Mouse (Mus musculus): ENCODE results near the gene Zfp775. TPM values are rescaled to one million over a fixed set of nuclear protein-coding genes. Genes with fewer than 3 reads are reported as not detected.

The Zfp775 gene
- 1 to 10 TPM; 5.0 to 6.3 TPM for polyA plus RNA-seq (2017; shearing (Covaris generic))

DNA sequence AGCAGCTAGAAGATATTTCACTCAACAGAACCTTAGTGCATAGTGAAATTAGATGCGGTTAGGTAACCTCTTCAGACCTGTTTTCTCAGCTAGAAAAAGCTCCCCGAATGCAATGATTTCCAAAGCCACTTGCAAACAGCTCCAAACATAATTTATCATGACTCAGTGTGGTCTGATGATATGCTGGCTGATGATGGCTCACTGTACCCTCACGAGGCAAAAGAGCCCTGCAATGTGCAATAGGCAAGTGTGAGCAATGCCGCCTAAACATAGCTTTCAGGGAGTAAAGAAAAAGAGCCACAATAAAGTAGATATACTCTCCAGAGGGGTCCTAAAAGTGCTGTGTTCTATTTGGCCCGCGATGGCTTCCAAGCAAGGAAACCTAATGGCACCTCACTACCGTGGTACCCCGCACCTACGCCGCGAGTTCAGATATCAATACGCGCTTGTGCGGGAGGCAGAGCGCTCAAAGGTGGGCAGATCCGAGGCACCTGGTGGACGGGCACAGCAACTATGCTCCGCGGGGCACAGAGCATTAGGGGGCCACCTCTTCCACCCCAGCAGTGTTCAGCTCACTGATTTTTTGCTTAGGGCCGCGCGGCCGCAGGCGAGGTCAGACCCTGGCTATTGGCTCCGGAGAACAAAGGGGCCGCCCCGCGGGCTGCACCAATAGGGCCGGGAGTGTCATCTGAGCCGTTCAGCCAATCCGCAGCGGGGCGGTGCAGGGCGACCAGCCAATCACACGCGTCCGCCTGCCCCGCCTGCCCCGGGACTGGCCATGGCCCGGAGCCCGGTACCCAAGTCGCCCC lies at the start of gene Zfp775:
TSS of gene Zfp775 (plus strand) at position 793 of the 809 bp plus-strand sequence.

GRCm38 (mm10) chr6:48554280-48555103 lies 47.4 kb upstream of the Zfp775 start, which contains the start of gene Lrrc61:
Gene Lrrc61 (plus strand): TSS chr6:48554796.

DNA sequence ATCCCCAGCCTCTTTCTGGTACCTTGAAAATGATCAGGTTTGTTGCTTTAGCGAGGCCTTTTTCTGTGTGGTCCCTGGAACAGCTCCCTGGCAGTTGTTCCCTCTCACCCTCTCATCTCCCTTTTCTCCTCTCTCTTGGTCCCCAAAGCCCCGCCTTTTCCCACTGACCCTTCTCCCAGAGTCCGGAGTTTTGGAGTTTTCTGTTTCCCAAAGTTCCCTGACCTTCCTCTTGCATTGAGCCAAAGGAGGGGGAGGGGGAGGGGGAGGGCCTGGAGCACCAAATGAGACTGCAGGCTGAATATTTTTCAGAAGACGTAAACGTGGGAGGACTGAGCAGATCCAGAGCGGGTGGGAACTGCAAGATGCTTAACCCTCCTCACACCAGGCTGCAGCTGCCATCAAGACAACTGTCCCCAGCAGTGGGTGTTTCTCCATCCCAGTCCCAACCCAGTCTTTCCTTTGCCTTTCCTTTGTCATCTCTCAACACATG lies 29.2 kb upstream of the Zfp775 start, which contains the start of gene Rarres2:
TSS of gene Rarres2 (minus strand) at position 218 of the 490 bp plus-strand sequence.

GRCm38 (mm10) chr6:48589194-48589750 lies 12.6 kb upstream of the Zfp775 start, which contains the start of gene Gm45021:
Gene Gm45021 (plus strand): TSS chr6:48589610.

GRCm38 (mm10) chr6:48593158-48594042 lies 8.5 kb upstream of the Zfp775 start, which contains the start of the genes Repin1 and Gm44965:
Gene Repin1 (plus strand): TSS chr6:48593883.
Gene Gm44965 (plus strand): TSS chr6:48593941.

GRCm38 (mm10) chr6:48626464-48626863 lies 24.6 kb downstream of the Zfp775 start, which contains the start of gene AI854703:
Gene AI854703 (plus strand): TSS chr6:48626764.

GRCm38 (mm10) chr6:48646995-48647394 lies 45.1 kb downstream of the Zfp775 start, which contains the start of gene Gimap8:
Gene Gimap8 (plus strand): TSS chr6:48647234.

Other genes starting within 250 kb of the Zfp775 start
- gene Krba1, start 206.5 kb upstream of the Zfp775 start, polyA plus RNA-seq (2017; shearing (Covaris generic)): 10 to 100 TPM; 15.5 to 18.2 TPM
- 10 to 100 TPM; 22.8 to 30.4 TPM for gene Zfp467, start 156.2 kb upstream of the Zfp775 start, polyA plus RNA-seq (2017; shearing (Covaris generic))
- gene Sspo, start 153.8 kb upstream of the Zfp775 start, polyA plus RNA-seq (2017; shearing (Covaris generic)): under 1 TPM; 0.14 TPM
- under 1 TPM in 1 of 2 experiments, not detected in 1; 0.48 TPM for gene Atp6v0e2, start 64.4 kb upstream of the Zfp775 start, polyA plus RNA-seq (2017; shearing (Covaris generic))
- 10 to 100 TPM; 25.9 to 45.8 TPM for gene Lrrc61, start 47.3 kb upstream of the Zfp775 start, polyA plus RNA-seq (2017; shearing (Covaris generic))
- gene Rarres2, start 29.3 kb upstream of the Zfp775 start, polyA plus RNA-seq (2017; shearing (Covaris generic)): not detected
- under 1 TPM in 1 of 2 experiments, not detected in 1; 0.66 TPM for gene Gm45021, start 12.5 kb upstream of the Zfp775 start, polyA plus RNA-seq (2017; shearing (Covaris generic))
- gene Repin1, start 8.2 kb upstream of the Zfp775 start, polyA plus RNA-seq (2017; shearing (Covaris generic)): 1 to 10 TPM; 3.7 to 3.9 TPM
- not detected for gene Gm44965, start 8.1 kb upstream of the Zfp775 start, polyA plus RNA-seq (2017; shearing (Covaris generic))
- 1 to 10 TPM; 1.9 to 3.2 TPM for gene AI854703, start 24.7 kb downstream of the Zfp775 start, polyA plus RNA-seq (2017; shearing (Covaris generic))
- gene Gimap8, start 45.2 kb downstream of the Zfp775 start, polyA plus RNA-seq (2017; shearing (Covaris generic)): 100 to 1,000 TPM in 1 of 2 experiments, 10 to 100 TPM in 1; 70.0 to 140 TPM
- 100 to 1,000 TPM; 214 to 248 TPM for gene Gimap9, start 74.1 kb downstream of the Zfp775 start, polyA plus RNA-seq (2017; shearing (Covaris generic))
- gene Gimap4, start 82.5 kb downstream of the Zfp775 start, polyA plus RNA-seq (2017; shearing (Covaris generic)): 1,000 to 10,000 TPM; 1,333 to 1,797 TPM
- gene Gimap6, start 106.2 kb downstream of the Zfp775 start, polyA plus RNA-seq (2017; shearing (Covaris generic)): 100 to 1,000 TPM; 817 to 869 TPM
- 10 to 100 TPM; 17.3 to 28.7 TPM for gene Gm28053, start 116.5 kb downstream of the Zfp775 start, polyA plus RNA-seq (2017; shearing (Covaris generic))
- 100 to 1,000 TPM; 203 to 540 TPM for gene Gimap7, start 116.6 kb downstream of the Zfp775 start, polyA plus RNA-seq (2017; shearing (Covaris generic))
- 100 to 1,000 TPM; 503 to 521 TPM for gene Gimap1, start 137.0 kb downstream of the Zfp775 start, polyA plus RNA-seq (2017; shearing (Covaris generic))
- gene Gimap5, start 144.1 kb downstream of the Zfp775 start, polyA plus RNA-seq (2017; shearing (Covaris generic)): 100 to 1,000 TPM; 206 to 224 TPM
- 1,000 to 10,000 TPM; 1,187 to 1,607 TPM for gene Gimap3, start 168.8 kb downstream of the Zfp775 start, polyA plus RNA-seq (2017; shearing (Covaris generic))
- gene Tmem176a, start 238.9 kb downstream of the Zfp775 start, polyA plus RNA-seq (2017; shearing (Covaris generic)): 1 to 10 TPM; 5.1 to 6.5 TPM
- gene Tmem176b, start 239.4 kb downstream of the Zfp775 start, polyA plus RNA-seq (2017; shearing (Covaris generic)): 10 to 100 TPM; 10.2 to 19.0 TPM

All from activated CD4-positive, CD25-positive, alpha-beta regulatory T cell (primary cell).